Mouse (Mus musculus) kidney, adult 11 months (tissue): ENCODE data around the gene Thnsl2.

ENCODE experiments used
- DNase-seq: peaks from one replicate; pipeline ENCODE4 v3.0.0; 2022

Thnsl2 gene

GRCm38 (mm10) chr6:71143894-71144455, at the start of gene Thnsl2:
Thnsl2 (minus strand) TSS chr6:71144439.
- DNase-seq: peak; percentile 75

- no peak for DNase-seq
These were observed 49.0 kb upstream of the Thnsl2 start for GRCm38 (mm10) chr6:71193151-71193740.

- DNase-seq: no peak
These were observed 46.3 kb upstream of the Thnsl2 start for GRCm38 (mm10) chr6:71190501-71190900.

- DNase-seq: peak; percentile 12
These were observed 45.3 kb upstream of the Thnsl2 start for GRCm38 (mm10) chr6:71189578-71189977.

GRCm38 (mm10) chr6:71184941-71185604, 40.8 kb upstream of the Thnsl2 start:
- DNase-seq: no peak

GRCm38 (mm10) chr6:71180596-71180995, 36.4 kb upstream of the Thnsl2 start:
- no peak for DNase-seq

GRCm38 (mm10) chr6:71172812-71173580, 28.8 kb upstream of the Thnsl2 start:
- no peak for DNase-seq

- no peak for DNase-seq
These were observed 22.4 kb upstream of the Thnsl2 start for GRCm38 (mm10) chr6:71166551-71167169.

- DNase-seq: no peak
These were observed 20.2 kb upstream of the Thnsl2 start for GRCm38 (mm10) chr6:71164394-71164793.

GRCm38 (mm10) chr6:71162269-71162668, 18.0 kb upstream of the Thnsl2 start:
- DNase-seq: no peak

- DNase-seq: no peak
These were observed 17.1 kb upstream of the Thnsl2 start for GRCm38 (mm10) chr6:71161290-71161689.

GRCm38 (mm10) chr6:71156674-71157326, 12.6 kb upstream of the Thnsl2 start:
- DNase-seq: no peak

- DNase-seq: no peak
These were observed 10.6 kb upstream of the Thnsl2 start for GRCm38 (mm10) chr6:71154861-71155260.

GRCm38 (mm10) chr6:71153486-71153885, 9.2 kb upstream of the Thnsl2 start:
- no peak for DNase-seq

- no peak for DNase-seq
These were observed 6.9 kb upstream of the Thnsl2 start for GRCm38 (mm10) chr6:71151098-71151497.

GRCm38 (mm10) chr6:71149534-71149933, 5.3 kb upstream of the Thnsl2 start:
- peak; percentile 57 for DNase-seq

GRCm38 (mm10) chr6:71148336-71148735, 4.1 kb upstream of the Thnsl2 start:
- peak; percentile 47 for DNase-seq

GRCm38 (mm10) chr6:71145288-71145989, 1.2 kb upstream of the Thnsl2 start:
- peak; percentile 77 for DNase-seq

GRCm38 (mm10) chr6:71143154-71143893, 915 bp downstream of the Thnsl2 start:
- peak; percentile 45 for DNase-seq

- DNase-seq: no peak
These were observed 9.2 kb downstream of the Thnsl2 start for GRCm38 (mm10) chr6:71135031-71135430.

GRCm38 (mm10) chr6:71133559-71133958, 10.7 kb downstream of the Thnsl2 start:
- peak; percentile 49 for DNase-seq
